Mouse (Mus musculus) C3H10T1/2 (cell line): ENCODE measurements around the gene Unc80. TPM values are rescaled to one million over a fixed set of nuclear protein-coding genes. Genes with fewer than 3 reads are reported as not detected.

Experiments
- polyA plus RNA-seq, 2 experiments: library from polyadenylated mRNA; unstranded; fragments of >200 nt; fragmentation: generic; extraction: Trizol; gene quantifications; one replicate each; pipeline ENCODE4 v1.2.1; 2012; ENCODE audit warnings: missing spikeins in 2 of 2

The Unc80 gene
- polyA plus RNA-seq: not detected

GRCm38 (mm10) chr1:66467821-66468703 lies at the start of gene Unc80:
Gene Unc80 (plus strand): TSS chr1:66468367.

DNA sequence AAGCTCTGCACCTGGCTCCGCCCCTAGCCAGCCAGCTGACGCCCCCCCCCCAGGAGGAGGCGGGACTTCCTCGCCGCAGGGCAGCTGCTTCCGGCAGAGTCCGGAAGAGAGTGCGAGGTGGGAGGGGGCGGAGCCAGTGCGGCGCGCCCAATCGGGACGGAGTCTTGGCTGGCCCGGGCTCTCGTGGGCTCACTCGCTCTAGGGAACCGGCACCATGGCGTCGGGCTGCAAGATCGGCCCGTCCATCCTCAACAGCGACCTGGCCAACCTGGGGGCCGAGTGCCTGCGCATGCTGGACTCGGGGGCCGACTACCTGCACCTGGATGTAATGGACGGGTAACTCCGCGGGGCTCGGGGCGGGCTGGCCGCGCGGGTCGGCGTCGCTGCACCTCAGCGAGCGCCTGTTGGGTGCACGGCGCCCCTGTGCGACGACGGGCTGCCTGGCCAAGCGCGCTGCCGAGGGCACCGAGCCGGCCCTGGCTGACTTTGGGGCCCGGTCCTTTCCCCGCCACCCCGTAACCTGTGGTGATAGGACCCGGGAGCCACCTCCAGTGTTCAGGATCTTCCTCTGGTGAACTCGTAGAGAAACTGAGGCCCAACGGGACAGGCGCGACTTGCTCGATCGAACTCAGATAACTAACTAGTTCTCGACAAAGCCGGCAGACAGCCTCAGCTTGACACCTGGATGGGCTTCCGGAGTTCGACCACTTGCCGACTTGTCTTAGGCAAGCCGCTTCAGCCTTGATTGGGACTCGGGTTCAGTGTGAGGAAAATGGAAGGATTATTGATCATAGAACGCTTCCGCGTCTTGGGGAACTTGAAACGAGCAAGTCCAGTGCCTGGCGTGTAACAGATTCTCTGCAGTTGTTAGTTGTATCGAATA lies 232.8 kb downstream of the Unc80 start, which contains the start of gene Rpe:
Gene Rpe (plus strand): TSS at position 139 of the 883 bp plus-strand sequence.

Other genes with a start within 250 kb of the Unc80 start
- 1 to 10 TPM; 1.2 to 5.0 TPM for gene Rpe, start 232.5 kb downstream of the Unc80 start, polyA plus RNA-seq